Mouse (Mus musculus): ENCODE measurements around the gene E330034G19Rik. TPM values are rescaled to one million over a fixed set of nuclear protein-coding genes. Genes with fewer than 3 reads are reported as not detected.
"Not testable (repeated sequence)": the region's sequence is repeated elsewhere in the genome, so short reads cannot be mapped to it uniquely, and the experiment has no call there.

E330034G19Rik gene
- polyA plus RNA-seq, 1 experiment from 2014 or later, result not detected

DNA sequence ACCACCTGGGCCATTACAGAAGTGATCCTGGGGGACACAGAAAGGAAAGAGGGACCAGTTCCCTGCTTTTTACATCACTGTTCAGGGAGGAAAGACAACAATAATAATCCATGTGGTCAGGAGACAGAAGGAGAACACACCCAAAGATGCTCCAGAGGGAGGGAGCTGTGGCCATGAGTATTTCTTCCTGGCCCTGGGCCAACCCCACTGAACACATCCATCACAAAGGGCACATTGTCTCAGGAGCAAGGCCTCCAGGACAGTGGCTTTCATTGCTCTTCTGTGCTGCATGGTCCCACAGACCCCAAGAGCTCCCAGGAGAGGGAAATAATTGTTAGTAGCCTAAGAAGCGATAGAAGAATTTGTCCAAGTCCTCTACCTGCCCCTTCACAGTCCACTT, 23.4 kb upstream of the E330034G19Rik start:
- H3K36me3 ChIP-seq (replicated peaks), result no peaks in the 10 kb centered on the region
- H3K9ac ChIP-seq, result no peak overlapping the region
- H3K4me2 ChIP-seq, result no peak overlapping the region
- H3K27ac ChIP-seq (replicated peaks), result no peak overlapping the region
- ATAC-seq (ENCODE audit: insufficient read depth), result no peak
- no peaks in the 10 kb centered on the region for H3K9me3 ChIP-seq (replicated peaks)
- H3K4me3 ChIP-seq (replicated peaks), result no peak overlapping the region
- 59% methylated on average over 1 of the region's 1 CpGs for whole genome bisulfite sequencing (ENCODE audit: insufficient replicate concordance)
- H3K27me3 ChIP-seq, result 0 out of 2 replicates have a peak, but pooled peaks cover 3% of the 10 kb centered on the region
- H3K4me1 ChIP-seq (replicated peaks), result no peaks in the 10 kb centered on the region

- Histone ChIP-seq H3K4me3 (replicated peaks) (no peak overlapping the region), H3K4me1 (replicated peaks) (no peaks in the 10 kb centered on the region), H3K36me3 (replicated peaks) (no peaks in the 10 kb centered on the region), H3K27me3 (0 out of 2 replicates have a peak, but pooled peaks cover 3% of the 10 kb centered on the region), H3K9ac (no peak overlapping the region), H3K27ac (replicated peaks) (no peak overlapping the region), H3K4me2 (no peak overlapping the region), H3K9me3 (replicated peaks) (no peaks in the 10 kb centered on the region)
- ATAC-seq (ENCODE audit: insufficient read depth), result no peak
- WGBS (ENCODE audit: insufficient replicate concordance), result 33% methylated on average over 2 of the region's 2 CpGs
These were observed 19.4 kb upstream of the E330034G19Rik start for GRCm38 (mm10) chr14:24273575-24273974.

DNA sequence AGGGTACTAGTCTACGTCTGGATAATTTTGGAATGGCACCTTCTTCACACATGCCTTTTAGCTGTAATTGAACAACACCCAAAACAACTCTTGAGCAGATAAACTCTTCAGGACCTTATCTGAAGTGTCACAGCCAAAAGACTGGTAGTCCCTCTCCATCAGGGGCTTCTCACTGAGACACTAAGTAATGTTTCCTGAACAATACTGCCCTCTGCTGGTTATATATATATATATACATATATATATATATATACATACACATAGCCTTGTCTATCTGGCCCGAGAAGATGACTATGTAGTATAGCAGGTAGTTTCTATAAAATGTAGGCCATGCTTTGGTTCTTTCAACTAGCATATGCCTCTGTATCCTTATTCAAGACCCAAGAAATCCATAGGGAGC, 17.5 kb upstream of the E330034G19Rik start:
- Histone ChIP-seq H3K27ac (replicated peaks) (no peak overlapping the region), H3K27me3 (0 out of 2 replicates have a peak, but pooled peaks cover 3% of the 10 kb centered on the region), H3K9me3 (replicated peaks) (no peaks in the 10 kb centered on the region), H3K9ac (no peak overlapping the region), H3K36me3 (replicated peaks) (no peaks in the 10 kb centered on the region), H3K4me3 (replicated peaks) (no peak overlapping the region), H3K4me1 (replicated peaks) (no peaks in the 10 kb centered on the region), H3K4me2 (no peak overlapping the region)
- ATAC-seq (ENCODE audit: insufficient read depth), result no peak
- WGBS (ENCODE audit: insufficient replicate concordance), result 32% methylated on average over 2 of the region's 2 CpGs

DNA sequence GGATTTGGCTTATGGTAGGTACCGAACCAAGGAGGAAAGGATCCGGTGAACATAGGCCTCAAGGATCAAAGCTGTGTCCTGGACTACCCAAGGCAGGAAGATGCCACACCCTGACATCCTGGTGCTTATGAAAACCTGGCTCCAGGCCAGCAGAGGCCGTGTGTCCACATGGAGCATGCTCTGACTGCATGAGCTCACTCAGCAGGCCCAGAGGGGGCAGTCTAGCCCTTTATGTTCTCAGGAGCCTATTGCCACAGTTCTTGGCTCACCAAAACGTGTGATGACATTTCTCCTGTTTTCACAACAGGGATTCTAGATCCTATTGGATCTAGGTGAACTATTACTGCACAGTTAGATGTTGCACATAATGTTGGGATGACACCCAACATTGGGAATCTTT, 11.7 kb upstream of the E330034G19Rik start:
- no peaks in the 10 kb centered on the region for H3K9me3 ChIP-seq (replicated peaks)
- no peak overlapping the region for H3K4me3 ChIP-seq (replicated peaks)
- no peaks in the 10 kb centered on the region for H3K27me3 ChIP-seq
- H3K9ac ChIP-seq, result no peak overlapping the region
- no peak overlapping the region for H3K4me2 ChIP-seq
- H3K4me1 ChIP-seq (replicated peaks), result no peaks in the 10 kb centered on the region
- WGBS (ENCODE audit: insufficient replicate concordance), result 46% methylated on average over 4 of the region's 4 CpGs
- no peak overlapping the region for H3K27ac ChIP-seq (replicated peaks)
- ATAC-seq (ENCODE audit: insufficient read depth), result no peak
- H3K36me3 ChIP-seq (replicated peaks), result no peaks in the 10 kb centered on the region

DNA sequence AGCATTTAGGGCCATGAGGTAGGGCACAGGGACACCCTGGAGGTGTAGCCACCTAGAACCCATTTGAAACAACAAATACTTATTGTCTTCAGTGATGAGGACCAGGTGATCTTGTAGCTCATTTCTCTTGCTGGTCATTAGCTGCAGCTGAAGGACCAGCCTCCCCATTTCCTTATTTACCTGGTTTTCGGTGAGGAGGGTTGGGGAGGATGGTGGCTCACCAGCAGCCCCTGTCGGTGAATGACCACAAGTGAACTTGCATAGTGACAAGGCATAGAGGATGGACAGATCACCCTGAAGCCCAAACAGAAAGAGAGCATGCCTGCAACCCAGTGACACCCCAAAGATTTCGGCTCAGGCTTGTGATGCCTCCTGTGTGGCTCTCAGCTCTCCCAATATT, 10.7 kb upstream of the E330034G19Rik start:
- ATAC-seq (ENCODE audit: insufficient read depth), result no peak

GRCm38 (mm10) chr14:24286136-24286535, 6.9 kb upstream of the E330034G19Rik start:
- H3K9me3 ChIP-seq (replicated peaks), result no peaks in the 10 kb centered on the region
- H3K36me3 ChIP-seq (replicated peaks), result no peaks in the 10 kb centered on the region
- no peak overlapping the region for H3K27ac ChIP-seq (replicated peaks)
- H3K9ac ChIP-seq, result no peak overlapping the region
- no peak for ATAC-seq (ENCODE audit: insufficient read depth)
- no peak overlapping the region for H3K4me2 ChIP-seq
- no peak overlapping the region for H3K4me3 ChIP-seq (replicated peaks)
- WGBS (ENCODE audit: insufficient replicate concordance), result 47% methylated on average over 4 of the region's 4 CpGs
- H3K27me3 ChIP-seq, result no peaks in the 10 kb centered on the region
- no peaks in the 10 kb centered on the region for H3K4me1 ChIP-seq (replicated peaks)

More for the DNA sequence above, 10.7 kb upstream of the E330034G19Rik start:
- 54% methylated on average over 3 of the region's 3 CpGs for WGBS (ENCODE audit: insufficient replicate concordance)
- H3K36me3 ChIP-seq (replicated peaks), result no peaks in the 10 kb centered on the region
- H3K27ac ChIP-seq (replicated peaks), result no peak overlapping the region
- H3K9me3 ChIP-seq (replicated peaks), result no peaks in the 10 kb centered on the region
- H3K27me3 ChIP-seq, result no peaks in the 10 kb centered on the region
- H3K4me2 ChIP-seq, result no peak overlapping the region
- H3K9ac ChIP-seq, result no peak overlapping the region
- H3K4me1 ChIP-seq (replicated peaks), result no peaks in the 10 kb centered on the region
- H3K4me3 ChIP-seq (replicated peaks), result no peak overlapping the region

GRCm38 (mm10) chr14:24290726-24291125, 2.3 kb upstream of the E330034G19Rik start:
- H3K4me2 ChIP-seq, result no peak overlapping the region
- no peak overlapping the region for H3K9ac ChIP-seq
- no peak for ATAC-seq (ENCODE audit: insufficient read depth)
- H3K4me3 ChIP-seq (replicated peaks), result no peak overlapping the region
- H3K36me3 ChIP-seq (replicated peaks), result no peaks in the 10 kb centered on the region
- no peaks in the 10 kb centered on the region for H3K27me3 ChIP-seq
- H3K9me3 ChIP-seq (replicated peaks), result no peaks in the 10 kb centered on the region
- no peaks in the 10 kb centered on the region for H3K4me1 ChIP-seq (replicated peaks)
- H3K27ac ChIP-seq (replicated peaks), result no peak overlapping the region

DNA sequence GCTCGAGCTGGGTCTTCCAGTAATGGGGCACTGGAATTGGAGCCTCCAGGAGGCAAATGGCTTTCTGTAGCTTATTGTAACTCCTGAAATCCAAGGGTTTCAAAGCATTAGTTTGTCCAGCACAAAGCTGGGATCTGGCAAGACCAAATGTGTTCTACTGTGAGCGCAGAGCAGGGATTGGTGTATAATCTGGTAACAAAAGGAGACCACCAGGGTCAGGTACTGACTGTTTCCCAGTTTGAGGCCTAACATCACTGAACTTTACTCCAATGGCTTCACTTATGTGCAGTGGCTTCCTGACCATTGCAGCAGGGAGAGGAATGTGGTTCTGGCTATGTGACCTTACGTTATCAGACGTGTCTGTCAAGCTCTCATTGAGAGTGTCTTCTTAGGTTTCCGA, 617 bp downstream of the E330034G19Rik start:
- H3K9me3 ChIP-seq (replicated peaks), result no peaks in the 10 kb centered on the region
- no peak overlapping the region for H3K4me2 ChIP-seq
- no peak for ATAC-seq (ENCODE audit: insufficient read depth)
- H3K27ac ChIP-seq (replicated peaks), result no peak overlapping the region
- WGBS (ENCODE audit: insufficient replicate concordance), result 51% methylated on average over 5 of the region's 5 CpGs
- H3K27me3 ChIP-seq, result no peaks in the 10 kb centered on the region
- H3K4me3 ChIP-seq (replicated peaks), result no peak overlapping the region
- H3K36me3 ChIP-seq (replicated peaks), result no peaks in the 10 kb centered on the region
- H3K9ac ChIP-seq, result no peak overlapping the region
- H3K4me1 ChIP-seq (replicated peaks), result no peaks in the 10 kb centered on the region

- not testable (repeated sequence) for ATAC-seq (ENCODE audit: insufficient read depth); H3K4me3 ChIP-seq (replicated peaks)
- 55% methylated on average over 1 of the region's 1 CpGs for WGBS (ENCODE audit: insufficient replicate concordance)
These were observed 9.1 kb downstream of the E330034G19Rik start for GRCm38 (mm10) chr14:24302126-24302525.

GRCm38 (mm10) chr14:24306667-24307066, 13.7 kb downstream of the E330034G19Rik start:
- Histone ChIP-seq H3K27ac (replicated peaks) (no peak overlapping the region), H3K9ac (no peak overlapping the region), H3K36me3 (replicated peaks) (no peaks in the 10 kb centered on the region), H3K4me1 (replicated peaks) (no peaks in the 10 kb centered on the region), H3K4me3 (replicated peaks) (no peak overlapping the region), H3K27me3 (no peaks in the 10 kb centered on the region), H3K9me3 (replicated peaks) (no peaks in the 10 kb centered on the region), H3K4me2 (no peak overlapping the region)
- 52% methylated on average over 6 of the region's 6 CpGs for WGBS (ENCODE audit: insufficient replicate concordance)
- no peak for ATAC-seq (ENCODE audit: insufficient read depth)

More at GRCm38 (mm10) chr14:24302126-24302525, 9.1 kb downstream of the E330034G19Rik start:
- not testable (repeated sequence) for H3K36me3 ChIP-seq (replicated peaks); H3K9me3 ChIP-seq (replicated peaks); H3K27ac ChIP-seq (replicated peaks); H3K4me1 ChIP-seq (replicated peaks); H3K9ac ChIP-seq; H3K4me2 ChIP-seq; H3K27me3 ChIP-seq

GRCm38 (mm10) chr14:24307146-24307545, 14.1 kb downstream of the E330034G19Rik start:
- Histone ChIP-seq H3K27me3 (no peaks in the 10 kb centered on the region), H3K27ac (replicated peaks) (no peak overlapping the region), H3K9me3 (replicated peaks) (no peaks in the 10 kb centered on the region), H3K4me2 (no peak overlapping the region), H3K36me3 (replicated peaks) (no peaks in the 10 kb centered on the region), H3K4me3 (replicated peaks) (no peak overlapping the region), H3K4me1 (replicated peaks) (no peaks in the 10 kb centered on the region), H3K9ac (no peak overlapping the region)
- 62% methylated on average over 1 of the region's 1 CpGs for WGBS (ENCODE audit: insufficient replicate concordance)
- ATAC-seq (ENCODE audit: insufficient read depth), result no peak

GRCm38 (mm10) chr14:24311110-24311509, 18.1 kb downstream of the E330034G19Rik start:
- H3K4me3 ChIP-seq (replicated peaks), result no peak overlapping the region
- ATAC-seq (ENCODE audit: insufficient read depth), result no peak
- WGBS (ENCODE audit: insufficient replicate concordance), result 24% methylated on average over 3 of the region's 3 CpGs
- no peaks in the 10 kb centered on the region for H3K27me3 ChIP-seq
- H3K36me3 ChIP-seq (replicated peaks), result no peaks in the 10 kb centered on the region
- no peaks in the 10 kb centered on the region for H3K9me3 ChIP-seq (replicated peaks)
- no peak overlapping the region for H3K4me2 ChIP-seq
- H3K4me1 ChIP-seq (replicated peaks), result no peaks in the 10 kb centered on the region
- H3K9ac ChIP-seq, result no peak overlapping the region
- H3K27ac ChIP-seq (replicated peaks), result no peak overlapping the region

Measured in liver, embryonic 15.5 days (tissue).